Mouse (Mus musculus) CH12.LX (cell line): ENCODE data around the gene Mtf2. TPM values are rescaled to one million over a fixed set of nuclear protein-coding genes. Genes with fewer than 3 reads are reported as not detected.

Experiments
- DNase-seq: peaks from one replicate; pipeline ENCODE4 v3.0.0-alpha.2; 2013; ENCODE audit errors: extremely low read depth
- H3K27ac ChIP-seq: 2 replicates; pipeline ENCODE4 v1.5.1; 2012; ENCODE audit warnings: low read depth, mild to moderate bottlenecking, control low read depth, moderate library complexity; ENCODE audit not compliant: insufficient read depth
- H3K27me3 ChIP-seq: replicated peaks from 2 replicates; pipeline ENCODE3; 2012; ENCODE audit warnings: inconsistent platforms
- H3K36me3 ChIP-seq, 2 experiments: replicated peaks in 1 of 2; 2 replicates each; pipeline versions ENCODE3 to v1.6.1; 2012; ENCODE audit warnings: inconsistent platforms in 1 of 2, low read length in 1 of 2, mild to moderate bottlenecking in 1 of 2, mixed read lengths in 1 of 2, moderate library complexity in 1 of 2; ENCODE audit not compliant: control insufficient read depth in 1 of 2, insufficient read depth in 1 of 2
- H3K4me1 ChIP-seq, 2 experiments: 2 replicates each; pipeline ENCODE4 v1.6.1; 2012; ENCODE audit warnings: inconsistent platforms in 1 of 2, moderate library complexity in 1 of 2; ENCODE audit not compliant: insufficient read depth in 2 of 2, control insufficient read depth in 1 of 2
- H3K4me2 ChIP-seq: 2 replicates; pipeline ENCODE4 v1.6.1; 2012; ENCODE audit warnings: low read depth, mild to moderate bottlenecking, control low read depth; ENCODE audit not compliant: poor library complexity, insufficient read depth, severe bottlenecking
- H3K4me3 ChIP-seq, 3 experiments: fragments of 150-350 bp in 1 of 3; sonication (generic) in 1 of 3; replicated peaks in 1 of 3; 2 replicates each; pipeline versions ENCODE3 to v1.5.1; 2011 to 2012; ENCODE audit warnings: low read depth in 2 of 3, low read length in 2 of 3, mild to moderate bottlenecking in 2 of 3, moderate library complexity in 2 of 3, control low read depth in 1 of 3, improper control_type of control experiment in 1 of 3, inconsistent platforms in 1 of 3, mixed read lengths in 1 of 3; ENCODE audit not compliant: poor library complexity in 1 of 3
- H3K79me2 ChIP-seq: replicated peaks from 2 replicates; pipeline ENCODE4 v1.6.1; 2012; ENCODE audit warnings: mild to moderate bottlenecking, moderate library complexity; ENCODE audit not compliant: control insufficient read depth, poor library complexity, insufficient read depth, severe bottlenecking; ENCODE audit errors: extremely low read depth
- H3K9ac ChIP-seq: 2 replicates; pipeline ENCODE4 v1.6.1; 2012; ENCODE audit warnings: low read depth, mild to moderate bottlenecking, control low read depth, moderate library complexity; ENCODE audit not compliant: insufficient read depth
- H3K9me3 ChIP-seq: replicated peaks from 2 replicates; pipeline ENCODE3; 2012; ENCODE audit warnings: low read length, inconsistent platforms, mixed read lengths
- E2F4 ChIP-seq: IDR thresholded peaks from 2 replicates; pipeline ENCODE4 v1.6.1; 2011; ENCODE audit warnings: low read depth, low read length, improper control_type of control experiment; ENCODE audit not compliant: insufficient replicate concordance
- IRF4 ChIP-seq: IDR thresholded peaks from 2 replicates; pipeline ENCODE4 v1.6.1; 2014; ENCODE audit warnings: low read depth, mild to moderate bottlenecking, inconsistent platforms, low read length, improper control_type of control experiment
- POLR2A ChIP-seq: IDR thresholded peaks from 2 replicates; pipeline ENCODE4 v1.6.1; 2011; ENCODE audit warnings: low read depth, mild to moderate bottlenecking, improper control_type of control experiment, low read length
- RCOR1 ChIP-seq: conservative IDR thresholded peaks from 2 replicates; pipeline ENCODE4 v1.6.1; 2012; ENCODE audit warnings: low read depth, mild to moderate bottlenecking, inconsistent platforms, low read length, improper control_type of control experiment
- UBTF ChIP-seq: IDR thresholded peaks from 2 replicates; pipeline ENCODE4 v1.6.1; 2012; ENCODE audit warnings: low read depth, mild to moderate bottlenecking, inconsistent platforms, low read length, improper control_type of control experiment, moderate library complexity
- ZKSCAN1 ChIP-seq: IDR thresholded peaks from 2 replicates; pipeline ENCODE4 v1.6.1; 2012; ENCODE audit warnings: low read depth, inconsistent platforms, low read length, improper control_type of control experiment, borderline replicate concordance
- dilution Hi-C: fragments of 300-500 bp; cut with MboI; formaldehyde crosslinking; loops from 2 replicates; pipeline ENCODE4 v1.14.3; 2020; ENCODE audit warnings: low sequenced_read_pairs; ENCODE audit not compliant: extremely low pct_unique_long_range_greater_than_20kb, extremely low pct_ligation_motif_present
- in situ Hi-C: fragments of 300-500 bp; cut with MboI; formaldehyde crosslinking; loops from 3 replicates; pipeline ENCODE4 v1.14.3; 2019; ENCODE audit warnings: low sequenced_read_pairs, low pct_ligation_motif_present, low pct_unique_long_range_greater_than_20kb, mixed read lengths
- polyA plus RNA-seq: library from polyadenylated mRNA; unstranded; fragments of >175 nt; gene quantifications from 2 replicates; pipeline ENCODE4 v1.2.1, GENCODE M21; 2012; ENCODE audit warnings: low read depth; ENCODE audit not compliant: insufficient read length
- total RNA-seq, 2 experiments: library from RNA; depleted of rRNA; stranded (reverse); fragments of 300-350 nt in 1 of 2; fragments of >200 nt in 1 of 2; gene quantifications; 2 replicates each; pipeline ENCODE4 v1.2.3; 2012 to 2014

Mtf2 gene
- total and polyA plus RNA-seq, 3 experiments, result 58.7 to 76.2 (median 71.0) TPM

- Histone ChIP-seq H3K27me3 (no peaks in the 10 kb centered on the region), H3K27ac (no peak overlapping the region), H3K4me3 (no peak overlapping the region), H3K36me3 (peaks cover 0 to 7% of the 10 kb centered on the region in 2 experiments), H3K4me2 (no peak overlapping the region), H3K9me3 (no peaks in the 10 kb centered on the region), H3K9ac (no peak overlapping the region), H3K4me1 (no peaks in the 10 kb centered on the region), H3K79me2 (no peaks in the 10 kb centered on the region)
- in situ Hi-C loops, result no loop called here
- dilution Hi-C loops, result no loop called here
- no peak for DNase-seq
- no peak for TF ChIP-seq E2F4
- TF ChIP-seq IRF4, result no peak
- TF ChIP-seq RCOR1, result no peak
- no peak for TF ChIP-seq UBTF
- no peak for TF ChIP-seq POLR2A
- no peak for TF ChIP-seq ZKSCAN1
Measured at GRCm38 (mm10) chr5:108152592-108152991, 87.1 kb downstream of the Mtf2 start.

Other genes with a start within 250 kb of the Mtf2 start
- gene Ube2d2b, start 235.6 kb upstream of the Mtf2 start, total RNA-seq (2012; rRNA removed), result not detected in 2 replicates
- gene Ube2d2b, start 235.6 kb upstream of the Mtf2 start, total RNA-seq (2014; rRNA removed), result not detected in 2 replicates
- gene Ube2d2b, start 235.6 kb upstream of the Mtf2 start, polyA plus RNA-seq, result not detected in 2 replicates
- 2.9 and 3.8 TPM in 2 replicates for gene Evi5, start 190.6 kb upstream of the Mtf2 start, total RNA-seq (2012; rRNA removed)
- gene Evi5, start 190.6 kb upstream of the Mtf2 start, total RNA-seq (2014; rRNA removed), result 3.2 and 3.4 TPM in 2 replicates
- 3.5 and 6.3 TPM in 2 replicates for gene Evi5, start 190.6 kb upstream of the Mtf2 start, polyA plus RNA-seq
- gene Rpl5, start 165.2 kb upstream of the Mtf2 start, total RNA-seq (2012; rRNA removed), result 728 and 973 TPM in 2 replicates
- 368 and 406 TPM in 2 replicates for gene Rpl5, start 165.2 kb upstream of the Mtf2 start, total RNA-seq (2014; rRNA removed)
- gene Rpl5, start 165.2 kb upstream of the Mtf2 start, polyA plus RNA-seq, result 116 and 236 TPM in 2 replicates
- gene Fam69a, start 78.6 kb upstream of the Mtf2 start, total RNA-seq (2012; rRNA removed), result 4.2 and 5.6 TPM in 2 replicates
- gene Fam69a, start 78.6 kb upstream of the Mtf2 start, total RNA-seq (2014; rRNA removed), result 6.5 and 7.8 TPM in 2 replicates
- 14.2 and 25.4 TPM in 2 replicates for gene Fam69a, start 78.6 kb upstream of the Mtf2 start, polyA plus RNA-seq
- 72.5 and 74.6 TPM in 2 replicates for gene Tmed5, start 66.9 kb downstream of the Mtf2 start, total RNA-seq (2012; rRNA removed)
- 122 and 141 TPM in 2 replicates for gene Tmed5, start 66.9 kb downstream of the Mtf2 start, total RNA-seq (2014; rRNA removed)
- 49.4 and 60.2 TPM in 2 replicates for gene Tmed5, start 66.9 kb downstream of the Mtf2 start, polyA plus RNA-seq
- 2.3 and 4.7 TPM in 2 replicates for gene Ccdc18, start 67.2 kb downstream of the Mtf2 start, total RNA-seq (2012; rRNA removed)
- 3.9 and 4.4 TPM in 2 replicates for gene Ccdc18, start 67.2 kb downstream of the Mtf2 start, total RNA-seq (2014; rRNA removed)
- gene Ccdc18, start 67.2 kb downstream of the Mtf2 start, polyA plus RNA-seq, result 2.7 TPM in 2 replicates
- gene Dr1, start 203.2 kb downstream of the Mtf2 start, total RNA-seq (2012; rRNA removed), result 18.2 and 22.3 TPM in 2 replicates
- gene Dr1, start 203.2 kb downstream of the Mtf2 start, total RNA-seq (2014; rRNA removed), result 52.6 and 57.3 TPM in 2 replicates
- gene Dr1, start 203.2 kb downstream of the Mtf2 start, polyA plus RNA-seq, result 40.3 and 43.1 TPM in 2 replicates
- gene Pigg, start 246.9 kb downstream of the Mtf2 start, total RNA-seq (2012; rRNA removed), result 8.2 and 9.7 TPM in 2 replicates
- gene Pigg, start 246.9 kb downstream of the Mtf2 start, total RNA-seq (2014; rRNA removed), result 9.0 and 9.8 TPM in 2 replicates
- gene Pigg, start 246.9 kb downstream of the Mtf2 start, polyA plus RNA-seq, result 6.2 and 6.4 TPM in 2 replicates